Mouse (Mus musculus): Measurements from ENCODE around the gene Zfp85. TPM values are rescaled to one million over a fixed set of nuclear protein-coding genes. Genes with fewer than 3 reads are reported as not detected.
A peak's percentile ranks its signal among the peaks of the same experiment; 100 is the strongest.
"Not testable (repeated sequence)": the region's sequence is repeated elsewhere in the genome, so short reads cannot be mapped to it uniquely, and the experiment has no call there.

The Zfp85 gene
- polyA plus RNA-seq (2014; fragmentation: Nextera tagmentation; extraction: Ambion mirVana) = 4.7 and 6.0 TPM in 2 replicates

- Histone ChIP-seq H3K27ac (ENCODE audit: low read length) (peak within 1 kb of the TSS; percentile 11; the same call in 1 of the 2 replicates), H3K4me2 (replicated peaks; ENCODE audit: low read depth, low read length) (peak within 1 kb of the TSS; percentile 52), H3K36me3 (ENCODE audit: control insufficient read depth, insufficient read depth, low read length) (no peaks in the 10 kb centered on the region; the same call in 1 of the 2 replicates), H3K4me1 (ENCODE audit: control insufficient read depth, insufficient read depth, low read length) (no peaks in the 10 kb centered on the region), H3K4me3 (ENCODE audit: low read depth, low read length) (peak within 1 kb of the TSS; percentile 39), H3K27me3 (ENCODE audit: control insufficient read depth, insufficient read depth, low read length) (no peaks in the 10 kb centered on the region), H3K9ac (replicated peaks; ENCODE audit: low read depth, low read length) (0 out of 2 replicates have a peak within 1 kb of the TSS, but pooled peaks have one; percentile 25), H3K9me3 (ENCODE audit: control insufficient read depth, low read depth, low read length) (no peaks in the 10 kb centered on the region)
- peak; percentile 93 for ATAC-seq (ENCODE audit: insufficient number of reproducible peaks, insufficient read depth, low FRiP score, low read depth)
- WGBS = 5% methylated on average over 24 of the region's 24 CpGs
Observed at GRCm38 (mm10) chr13:67754333-67755306, at the start of gene Zfp85. TSS of gene Zfp85 (minus strand) at chr13:67755228.

- H3K9me3 ChIP-seq (ENCODE audit: control insufficient read depth, low read depth, low read length); H3K4me3 ChIP-seq (ENCODE audit: low read depth, low read length); H3K9ac ChIP-seq (replicated peaks; ENCODE audit: low read depth, low read length); H3K36me3 ChIP-seq (ENCODE audit: control insufficient read depth, insufficient read depth, low read length); H3K4me2 ChIP-seq (replicated peaks; ENCODE audit: low read depth, low read length); H3K4me1 ChIP-seq (ENCODE audit: control insufficient read depth, insufficient read depth, low read length); H3K27ac ChIP-seq (ENCODE audit: low read length); H3K27me3 ChIP-seq (ENCODE audit: control insufficient read depth, insufficient read depth, low read length); ATAC-seq (ENCODE audit: insufficient number of reproducible peaks, insufficient read depth, low FRiP score, low read depth): not testable (repeated sequence)
- WGBS = 89% methylated on average over 3 of the region's 3 CpGs
Observed at GRCm38 (mm10) chr13:67799151-67799550, 44.1 kb upstream of the Zfp85 start.

GRCm38 (mm10) chr13:67798618-67799017, 43.6 kb upstream of the Zfp85 start:
- no peak overlapping the region for H3K9ac ChIP-seq (replicated peaks; ENCODE audit: low read depth, low read length)
- H3K27ac ChIP-seq (ENCODE audit: low read length) = no peak overlapping the region
- H3K36me3 ChIP-seq (ENCODE audit: control insufficient read depth, insufficient read depth, low read length) = no peaks in the 10 kb centered on the region
- no peak for ATAC-seq (ENCODE audit: insufficient number of reproducible peaks, insufficient read depth, low FRiP score, low read depth)
- H3K9me3 ChIP-seq (ENCODE audit: control insufficient read depth, low read depth, low read length) = no peaks in the 10 kb centered on the region
- no peak overlapping the region for H3K4me3 ChIP-seq (ENCODE audit: low read depth, low read length)
- H3K4me1 ChIP-seq (ENCODE audit: control insufficient read depth, insufficient read depth, low read length) = no peaks in the 10 kb centered on the region
- H3K4me2 ChIP-seq (replicated peaks; ENCODE audit: low read depth, low read length) = no peak overlapping the region
- no peaks in the 10 kb centered on the region for H3K27me3 ChIP-seq (ENCODE audit: control insufficient read depth, insufficient read depth, low read length)
- 90% methylated on average over 3 of the region's 3 CpGs for WGBS

- 92% methylated on average over 10 of the region's 10 CpGs for WGBS
- H3K4me1 ChIP-seq (ENCODE audit: control insufficient read depth, insufficient read depth, low read length) = no peaks in the 10 kb centered on the region
- H3K36me3 ChIP-seq (ENCODE audit: control insufficient read depth, insufficient read depth, low read length) = no peaks in the 10 kb centered on the region; the same call in 1 of the 2 replicates
- H3K27me3 ChIP-seq (ENCODE audit: control insufficient read depth, insufficient read depth, low read length) = no peaks in the 10 kb centered on the region
- no peak overlapping the region for H3K9ac ChIP-seq (replicated peaks; ENCODE audit: low read depth, low read length)
- no peak overlapping the region for H3K4me2 ChIP-seq (replicated peaks; ENCODE audit: low read depth, low read length)
- no peak for ATAC-seq (ENCODE audit: insufficient number of reproducible peaks, insufficient read depth, low FRiP score, low read depth)
- no peak overlapping the region for H3K27ac ChIP-seq (ENCODE audit: low read length)
- H3K9me3 ChIP-seq (ENCODE audit: control insufficient read depth, low read depth, low read length) = peaks cover 3% of the 10 kb centered on the region; the same call in 1 of the 2 replicates
- H3K4me3 ChIP-seq (ENCODE audit: low read depth, low read length) = no peak overlapping the region
Observed at GRCm38 (mm10) chr13:67791921-67792455, 37.0 kb upstream of the Zfp85 start.

- H3K27ac ChIP-seq (ENCODE audit: low read length) = no peak within 1 kb of the TSS
- 7% methylated on average over 26 of the region's 26 CpGs for WGBS
- H3K36me3 ChIP-seq (ENCODE audit: control insufficient read depth, insufficient read depth, low read length) = no peaks in the 10 kb centered on the region
- H3K9ac ChIP-seq (replicated peaks; ENCODE audit: low read depth, low read length) = peak within 1 kb of the TSS; percentile 40
- ATAC-seq (ENCODE audit: insufficient number of reproducible peaks, insufficient read depth, low FRiP score, low read depth) = peak; percentile 97
- no peaks in the 10 kb centered on the region for H3K9me3 ChIP-seq (ENCODE audit: control insufficient read depth, low read depth, low read length)
- peak within 1 kb of the TSS; percentile 44 for H3K4me3 ChIP-seq (ENCODE audit: low read depth, low read length)
- peak within 1 kb of the TSS; percentile 64 for H3K4me2 ChIP-seq (replicated peaks; ENCODE audit: low read depth, low read length)
- H3K4me1 ChIP-seq (ENCODE audit: control insufficient read depth, insufficient read depth, low read length) = no peaks in the 10 kb centered on the region
- H3K27me3 ChIP-seq (ENCODE audit: control insufficient read depth, insufficient read depth, low read length) = no peaks in the 10 kb centered on the region
Observed at GRCm38 (mm10) chr13:67779265-67780221, 24.5 kb upstream of the Zfp85 start, which contains the start of gene Zfp493. TSS of gene Zfp493 (plus strand) at chr13:67779693.

GRCm38 (mm10) chr13:67763031-67763768, 8.2 kb upstream of the Zfp85 start:
- no peak overlapping the region for H3K27ac ChIP-seq (ENCODE audit: low read length)
- ATAC-seq (ENCODE audit: insufficient number of reproducible peaks, insufficient read depth, low FRiP score, low read depth) = no peak
- WGBS = 76% methylated on average over 2 of the region's 2 CpGs

GRCm38 (mm10) chr13:67759966-67760365, 4.9 kb upstream of the Zfp85 start:
- H3K27ac ChIP-seq (ENCODE audit: low read length) = no peak overlapping the region
- no peak overlapping the region for H3K9ac ChIP-seq (replicated peaks; ENCODE audit: low read depth, low read length)
- no peaks in the 10 kb centered on the region for H3K36me3 ChIP-seq (ENCODE audit: control insufficient read depth, insufficient read depth, low read length)
- no peak overlapping the region for H3K4me3 ChIP-seq (ENCODE audit: low read depth, low read length)
- H3K9me3 ChIP-seq (ENCODE audit: control insufficient read depth, low read depth, low read length) = no peaks in the 10 kb centered on the region
- no peak for ATAC-seq (ENCODE audit: insufficient number of reproducible peaks, insufficient read depth, low FRiP score, low read depth)
- no peaks in the 10 kb centered on the region for H3K27me3 ChIP-seq (ENCODE audit: control insufficient read depth, insufficient read depth, low read length)
- no peak overlapping the region for H3K4me2 ChIP-seq (replicated peaks; ENCODE audit: low read depth, low read length)
- WGBS = 47% methylated on average over 1 of the region's 1 CpGs
- H3K4me1 ChIP-seq (ENCODE audit: control insufficient read depth, insufficient read depth, low read length) = no peaks in the 10 kb centered on the region

More at GRCm38 (mm10) chr13:67763031-67763768, 8.2 kb upstream of the Zfp85 start:
- no peak overlapping the region for H3K4me3 ChIP-seq (ENCODE audit: low read depth, low read length)
- no peaks in the 10 kb centered on the region for H3K4me1 ChIP-seq (ENCODE audit: control insufficient read depth, insufficient read depth, low read length)
- no peak overlapping the region for H3K9ac ChIP-seq (replicated peaks; ENCODE audit: low read depth, low read length)
- no peaks in the 10 kb centered on the region for H3K27me3 ChIP-seq (ENCODE audit: control insufficient read depth, insufficient read depth, low read length)
- H3K4me2 ChIP-seq (replicated peaks; ENCODE audit: low read depth, low read length) = no peak overlapping the region
- H3K9me3 ChIP-seq (ENCODE audit: control insufficient read depth, low read depth, low read length) = no peaks in the 10 kb centered on the region
- no peaks in the 10 kb centered on the region for H3K36me3 ChIP-seq (ENCODE audit: control insufficient read depth, insufficient read depth, low read length)

Data from stomach, embryonic 14.5 days (tissue).